Mouse (Mus musculus) G1E (cell line): ENCODE results near the gene Cdc34.

Experiments
- CTCF ChIP-seq: IDR thresholded peaks from 2 replicates; pipeline ENCODE4 v1.5.1; 2012; ENCODE audit warnings: low read depth, low read length, inconsistent platforms, mixed read lengths
- POLR2AphosphoS5 ChIP-seq: IDR thresholded peaks from 2 replicates; pipeline ENCODE4 v1.6.1; 2012; ENCODE audit warnings: low read depth, low read length, inconsistent platforms; ENCODE audit not compliant: insufficient replicate concordance

- no peak for TF ChIP-seq CTCF
- TF ChIP-seq POLR2AphosphoS5, result no peak
Observed at GRCm38 (mm10) chr10:79717640-79718357, 35.8 kb downstream of the Cdc34 start.
